ENCODE assay signal across 7 mouse cellular contexts in the genomic region with DNA sequence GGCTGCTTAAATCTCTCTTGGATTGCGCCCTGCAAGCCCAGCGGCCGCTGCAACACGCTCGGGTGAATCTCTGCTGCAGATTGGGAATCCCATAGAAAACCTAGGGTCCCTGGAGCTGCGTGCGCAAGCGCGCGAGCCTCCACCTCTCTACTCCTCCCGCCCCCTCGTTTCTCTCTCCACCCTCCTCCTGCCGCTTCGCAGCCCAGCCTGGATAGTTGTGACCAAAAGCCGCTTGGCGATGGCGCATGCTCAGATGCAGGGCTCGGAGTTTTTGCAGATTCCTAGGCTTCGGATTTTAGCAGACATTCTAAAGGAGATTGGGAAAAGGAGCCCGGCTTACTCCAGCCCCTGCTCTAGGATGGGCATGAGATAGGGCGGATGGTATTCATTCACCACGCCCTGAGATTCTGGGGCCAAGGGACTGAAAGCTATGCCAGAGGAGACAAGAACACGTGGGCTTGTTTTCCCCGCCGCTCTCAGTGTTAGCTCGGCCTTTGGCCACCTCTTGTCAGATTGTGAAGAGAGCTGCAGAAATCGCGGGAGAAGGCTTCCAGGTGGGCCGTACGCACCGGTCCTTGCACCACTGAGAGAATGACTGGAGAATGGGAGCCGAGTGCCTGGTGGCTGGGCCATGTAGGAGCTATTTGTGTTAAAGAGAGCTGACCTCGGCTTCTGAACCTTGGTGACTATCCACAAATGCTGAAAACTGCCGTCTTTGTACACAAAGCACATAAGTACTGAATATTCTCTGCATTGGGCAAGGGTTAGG. TPM values are rescaled to one million over a fixed set of nuclear protein-coding genes. Genes with fewer than 3 reads are reported as not detected.
DNase-seq lines count a peak whose midpoint lies in the region; ATAC-seq lines count a peak whose summit lies in the region.

A gene (minus strand): TSS at position 117 of the 769 bp plus-strand sequence.

- H3K36me3 ChIP-seq in forebrain, embryonic 13.5 days (ENCODE audit: poor library complexity, severe bottlenecking), result no peaks in the 10 kb centered on the region
- no peaks in the 10 kb centered on the region for H3K36me3 ChIP-seq in heart, embryonic 16.5 days (ENCODE audit: control insufficient read depth, insufficient read depth)
- no peaks in the 10 kb centered on the region for H3K36me3 ChIP-seq in liver, embryonic 13.5 days
- no peaks in the 10 kb centered on the region for H3K36me3 ChIP-seq in neural tube, embryonic 15.5 days

- DNase-seq in cerebellum, adult 11 months, result peak; percentile 91
- DNase-seq in kidney, postnatal 36 days, result peak; percentile 21 to 53
- no peak for DNase-seq in liver, embryonic 13.5 days
- DNase-seq in urinary bladder, postnatal 4 days (ENCODE audit: low spot score in 2 of 2), result peak; percentile 72 to 78

- H3K4me3 ChIP-seq in forebrain, embryonic 13.5 days, result peak within 1 kb of the TSS; percentile 39
- H3K4me3 ChIP-seq in heart, embryonic 16.5 days (ENCODE audit: low read length), result peak within 1 kb of the TSS; percentile 59
- peak within 1 kb of the TSS; percentile 28 for H3K4me3 ChIP-seq in liver, embryonic 13.5 days (replicated peaks)
- H3K4me3 ChIP-seq in neural tube, embryonic 15.5 days (replicated peaks), result peak within 1 kb of the TSS; percentile 52

- no peaks in the 10 kb centered on the region for H3K9me3 ChIP-seq in forebrain, embryonic 13.5 days (replicated peaks)
- H3K9me3 ChIP-seq in heart, embryonic 16.5 days (replicated peaks; ENCODE audit: control insufficient read depth, low read length), result no peaks in the 10 kb centered on the region
- H3K9me3 ChIP-seq in liver, embryonic 13.5 days (replicated peaks), result no peaks in the 10 kb centered on the region; the same call in 1 of the 2 replicates
- H3K9me3 ChIP-seq in neural tube, embryonic 15.5 days (replicated peaks), result no peaks in the 10 kb centered on the region

- H3K4me2 ChIP-seq in forebrain, embryonic 13.5 days, result peak within 1 kb of the TSS; percentile 62
- peak within 1 kb of the TSS; percentile 81 for H3K4me2 ChIP-seq in heart, embryonic 16.5 days (ENCODE audit: low read depth, low read length)
- peak within 1 kb of the TSS; percentile 47 for H3K4me2 ChIP-seq in liver, embryonic 13.5 days
- peak within 1 kb of the TSS; percentile 68 for H3K4me2 ChIP-seq in neural tube, embryonic 15.5 days

- peaks cover 20% of the 10 kb centered on the region for H3K4me1 ChIP-seq in forebrain, embryonic 13.5 days
- H3K4me1 ChIP-seq in heart, embryonic 16.5 days (ENCODE audit: control insufficient read depth, insufficient read depth, low read length), result peaks cover 13% of the 10 kb centered on the region
- no peaks in the 10 kb centered on the region for H3K4me1 ChIP-seq in liver, embryonic 13.5 days (replicated peaks)
- peaks cover 25% of the 10 kb centered on the region for H3K4me1 ChIP-seq in neural tube, embryonic 15.5 days

- H3K27me3 ChIP-seq in forebrain, embryonic 13.5 days, result peaks cover 5% of the 10 kb centered on the region
- H3K27me3 ChIP-seq in heart, embryonic 16.5 days (ENCODE audit: control insufficient read depth, insufficient read depth, low read length), result peaks cover 28% of the 10 kb centered on the region
- peaks cover 44% of the 10 kb centered on the region for H3K27me3 ChIP-seq in liver, embryonic 13.5 days
- H3K27me3 ChIP-seq in neural tube, embryonic 15.5 days (replicated peaks), result peaks cover 5% of the 10 kb centered on the region; the same call in 1 of the 2 replicates

- H3K9ac ChIP-seq in forebrain, embryonic 13.5 days, result peak within 1 kb of the TSS; percentile 3
- peak within 1 kb of the TSS; percentile 63 for H3K9ac ChIP-seq in heart, embryonic 16.5 days (ENCODE audit: low read length)
- no peak within 1 kb of the TSS for H3K9ac ChIP-seq in liver, embryonic 13.5 days
- H3K9ac ChIP-seq in neural tube, embryonic 15.5 days (replicated peaks), result peak within 1 kb of the TSS; percentile 57

- WGBS in forebrain, embryonic 13.5 days, result 3% methylated on average over 34 of the region's 34 CpGs
- 3% methylated on average over 34 of the region's 34 CpGs for WGBS in heart, embryonic 16.5 days
- 5% methylated on average over 34 of the region's 34 CpGs for WGBS in liver, embryonic 13.5 days (ENCODE audit: insufficient replicate concordance)
- WGBS in neural tube, embryonic 15.5 days, result 3% methylated on average over 34 of the region's 34 CpGs

- peak; percentile 97 for ATAC-seq in forebrain, embryonic 13.5 days
- ATAC-seq in heart, embryonic 16.5 days (replicated peaks; ENCODE audit: extremely low read depth, insufficient read depth, low FRiP score), result peak; percentile 85
- ATAC-seq in liver, embryonic 13.5 days (ENCODE audit: low read depth), result 0 out of 2 replicates have a peak, but pooled peaks have one; percentile 7
- peak; percentile 95 for ATAC-seq in neural tube, embryonic 15.5 days (ENCODE audit: low FRiP score)

- no peak within 1 kb of the TSS; the same call in 1 of the 2 replicates for H3K27ac ChIP-seq in forebrain, embryonic 13.5 days
- H3K27ac ChIP-seq in heart, embryonic 16.5 days (ENCODE audit: low read length), result 0 out of 2 replicates have a peak within 1 kb of the TSS, but pooled peaks have one; percentile 3
- H3K27ac ChIP-seq in liver, embryonic 13.5 days, result no peak within 1 kb of the TSS
- peak within 1 kb of the TSS; percentile 83 for H3K27ac ChIP-seq in neural tube, embryonic 15.5 days (replicated peaks)

RNA-seq across cellular contexts. Expression of the gene that starts here (rescaled TPM):
- polyA plus RNA-seq in forebrain, embryonic 13.5 days (2015; fragmentation: Nextera tagmentation; extraction: Ambion mirVana), result 3.3 and 4.8 TPM in 2 replicates
- 6.6 and 13.1 TPM in 2 replicates for polyA plus RNA-seq in heart, embryonic 16.5 days (2015; fragmentation: Nextera tagmentation; extraction: Ambion mirVana)
- polyA plus RNA-seq in liver, embryonic 13.5 days (2015; fragmentation: Nextera tagmentation; extraction: Ambion mirVana), result 0.15 and 0.20 TPM in 2 replicates
- 142 and 148 TPM in 2 replicates for polyA plus RNA-seq in neural tube, embryonic 15.5 days (2015; fragmentation: Nextera tagmentation; extraction: Ambion mirVana)

Comparison
In these comparisons a context has a peak if more than half of its experiments do, and no peak if none do; other contexts are left out.
1. RNA of the gene that starts here (polyA plus RNA-seq): 142 to 148 TPM in neural tube, embryonic 15.5 days; 6.6 to 13.1 TPM in heart, embryonic 16.5 days, 3.3 to 4.8 TPM in forebrain, embryonic 13.5 days and 0.15 to 0.20 TPM in liver, embryonic 13.5 days; every median in the first group is over 10 times any median in the second.
2. Peak in ATAC-seq, H3K4me3 ChIP-seq and H3K4me2 ChIP-seq in liver, embryonic 13.5 days; RNA of the gene not detected or under 1 TPM.
3. ATAC-seq: peak in every context shown above with its lines; median percentile 97 in forebrain, embryonic 13.5 days; 95 in neural tube, embryonic 15.5 days; 85 in heart, embryonic 16.5 days; 7 in liver, embryonic 13.5 days.
4. H3K27ac ChIP-seq: peak in heart, embryonic 16.5 days (single experiment) and neural tube, embryonic 15.5 days (single experiment); none in forebrain, embryonic 13.5 days (single experiment) and liver, embryonic 13.5 days (single experiment).
5. Peak in every context shown above with its lines, with median percentiles within 50 percentile points of each other: H3K4me2 ChIP-seq and H3K4me3 ChIP-seq.